Mouse (Mus musculus) cortical plate, adult 2 months (tissue): ENCODE measurements at regions not wholly inside any gene's neighbourhood (a gene's known extent, or its start where the extent isn't known, plus 50 kb on each side); places are given as distances from the start of the nearest gene placed in this dataset.

Experiments used
- H3K27ac ChIP-seq: fragments of 200-500 bp; 2 replicates; pipeline ENCODE4 v1.5.1; 2012; ENCODE audit warnings: low read length, control low read depth, inconsistent platforms; ENCODE audit not compliant: insufficient read depth
- H3K4me1 ChIP-seq: fragments of 200-500 bp; 2 replicates; pipeline ENCODE4 v1.6.1; 2011; ENCODE audit warnings: low read length; ENCODE audit not compliant: control insufficient read depth, insufficient read depth
- H3K4me3 ChIP-seq: fragments of 200-500 bp; 2 replicates; pipeline ENCODE4 v1.5.1; 2011; ENCODE audit warnings: mild to moderate bottlenecking, low read length, control low read depth; ENCODE audit not compliant: insufficient read depth
- CTCF ChIP-seq: fragments of 200-500 bp; IDR thresholded peaks from 2 replicates; pipeline ENCODE4 v1.5.1; 2011; ENCODE audit warnings: mild to moderate bottlenecking, control low read depth, low read length; ENCODE audit not compliant: insufficient read depth; ENCODE audit errors: extremely low read depth
- POLR2A ChIP-seq: fragments of 200-500 bp; IDR thresholded peaks from 2 replicates; pipeline ENCODE4 v1.6.1; 2011; ENCODE audit warnings: mild to moderate bottlenecking, low read length, control low read depth; ENCODE audit not compliant: insufficient read depth; ENCODE audit errors: extremely low read depth

DNA sequence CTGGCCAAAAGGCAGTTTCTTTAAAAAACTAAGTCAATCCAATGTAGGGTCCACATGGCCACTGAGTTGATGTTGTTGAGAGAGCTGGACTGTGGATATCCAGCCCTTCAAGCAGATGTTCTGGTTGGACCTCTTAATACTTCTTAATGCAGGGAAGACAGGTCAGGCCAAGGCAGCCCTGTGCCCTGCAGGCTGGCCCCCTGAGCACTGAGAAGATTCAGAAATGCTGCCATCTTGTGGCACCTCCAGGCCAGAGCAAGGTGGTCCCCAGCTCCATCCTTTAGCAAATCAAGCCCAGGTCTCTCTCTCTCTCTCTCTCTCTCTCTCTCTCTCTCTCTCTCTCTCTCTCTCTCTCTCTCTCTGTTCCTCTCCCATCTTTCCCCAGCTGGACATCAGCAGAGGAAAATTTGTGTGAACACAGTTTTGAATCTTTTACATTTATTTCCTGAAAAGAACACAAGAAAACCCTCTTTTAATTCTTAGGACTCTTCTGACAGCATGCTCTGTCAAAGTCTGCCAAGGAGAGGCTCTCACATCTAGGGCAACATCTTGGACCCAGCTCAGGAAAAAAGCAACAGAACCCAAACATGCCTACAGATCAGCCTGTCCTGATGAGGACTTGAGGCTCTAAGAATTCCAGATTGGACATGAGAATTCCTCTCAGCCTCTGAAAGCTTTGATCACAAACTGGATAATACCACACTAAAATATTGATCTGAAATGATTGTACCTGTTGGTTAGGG lies 85.0 kb upstream of the Habp2 start:
- Histone ChIP-seq H3K4me1 (no peaks in the 10 kb centered on the region), H3K27ac (no peak overlapping the region), H3K4me3 (no peak overlapping the region)
- peak; percentile 52 for TF ChIP-seq CTCF
- no peak for TF ChIP-seq POLR2A

DNA sequence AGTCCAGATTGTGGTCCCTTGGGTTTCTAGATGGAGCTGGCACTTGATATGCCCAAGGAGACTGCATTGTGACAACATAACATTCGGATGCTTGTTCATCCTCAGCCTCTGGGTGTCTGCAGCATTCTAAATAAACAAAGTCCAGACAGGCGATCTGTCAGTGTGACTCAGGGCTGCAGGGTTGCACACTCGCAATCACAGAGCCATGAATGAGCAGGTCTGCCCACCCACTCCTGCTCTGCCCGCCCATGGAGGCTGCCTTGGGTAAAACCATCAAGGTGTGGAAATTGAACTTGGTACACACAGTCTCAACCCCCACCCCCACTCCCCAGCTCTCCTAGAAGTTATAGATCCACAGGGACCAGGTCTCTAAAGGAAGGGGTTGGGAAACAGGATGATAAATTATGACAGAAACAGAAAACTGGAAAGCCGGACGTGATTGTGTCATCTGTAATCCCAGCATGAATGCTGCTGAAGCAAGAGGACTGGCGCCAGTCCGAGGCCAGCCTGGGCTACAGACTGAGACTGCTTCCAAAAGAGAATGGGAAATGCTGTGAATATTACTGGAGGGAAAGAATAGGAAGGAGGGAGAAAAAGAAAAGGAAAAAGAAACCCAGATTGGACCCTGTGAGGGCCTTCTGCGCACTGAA lies 84.3 kb upstream of the Habp2 start:
- Histone ChIP-seq H3K27ac (no peak overlapping the region), H3K4me3 (no peak overlapping the region), H3K4me1 (no peaks in the 10 kb centered on the region)
- TF ChIP-seq POLR2A = no peak
- TF ChIP-seq CTCF = no peak

DNA sequence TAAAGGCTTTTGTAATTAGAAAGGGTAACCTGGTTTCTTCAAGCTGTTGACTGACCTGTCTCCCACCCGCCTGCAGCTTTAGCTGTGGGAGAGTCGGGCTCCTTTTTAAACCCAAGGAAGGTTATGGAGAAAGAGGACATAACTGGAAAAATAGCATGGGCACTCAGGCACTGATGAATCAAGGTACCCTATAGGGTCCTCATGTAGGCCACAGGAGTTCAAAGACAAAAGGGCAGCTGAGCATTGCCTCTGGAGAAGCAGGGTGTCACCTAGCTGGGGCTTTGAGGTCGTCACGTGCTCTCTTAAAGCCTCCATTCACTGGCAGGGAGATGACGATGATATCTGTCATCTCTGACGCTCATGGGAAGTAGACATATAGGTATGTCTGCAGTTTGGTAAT lies 68.4 kb upstream of the Habp2 start:
- H3K4me1 ChIP-seq = no peaks in the 10 kb centered on the region
- TF ChIP-seq CTCF = no peak
- H3K4me3 ChIP-seq = no peak overlapping the region
- H3K27ac ChIP-seq = no peak overlapping the region

DNA sequence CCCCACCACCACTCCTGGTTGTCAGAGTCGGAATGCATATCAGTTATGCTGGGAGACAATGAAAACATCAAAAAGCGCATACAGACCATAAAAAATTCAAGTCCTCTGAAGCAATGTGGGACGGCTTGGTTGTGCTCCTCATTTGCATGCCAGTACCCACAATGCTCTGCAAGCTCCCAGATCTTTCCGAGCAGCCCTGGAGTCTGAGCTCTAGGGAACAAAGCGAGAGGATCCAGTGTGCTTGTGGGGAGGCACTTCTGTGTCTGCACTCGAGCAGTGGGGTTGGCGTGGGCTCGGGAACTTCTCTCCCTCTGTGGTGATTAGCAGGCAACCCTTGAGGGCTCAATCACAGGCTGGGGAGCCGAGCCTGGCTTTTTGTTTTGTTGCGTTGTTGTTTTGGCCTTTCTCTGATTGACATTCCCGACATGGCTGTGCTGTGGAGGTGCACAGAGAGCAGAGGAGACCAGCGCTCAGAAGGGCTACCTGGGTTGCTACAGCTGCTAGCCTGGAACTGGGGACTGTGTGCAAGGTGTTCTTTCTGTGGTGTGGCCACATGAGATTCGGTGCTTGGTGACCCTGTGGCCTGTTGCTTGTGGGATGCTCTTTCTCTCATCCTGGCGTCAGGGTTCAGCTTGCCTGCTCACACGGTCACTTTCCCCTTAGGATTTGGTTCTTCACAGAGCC lies 66.1 kb upstream of the Habp2 start:
- TF ChIP-seq CTCF = no peak
- no peak for TF ChIP-seq POLR2A
- Histone ChIP-seq H3K4me3 (no peak overlapping the region), H3K27ac (no peak overlapping the region), H3K4me1 (no peaks in the 10 kb centered on the region)

DNA sequence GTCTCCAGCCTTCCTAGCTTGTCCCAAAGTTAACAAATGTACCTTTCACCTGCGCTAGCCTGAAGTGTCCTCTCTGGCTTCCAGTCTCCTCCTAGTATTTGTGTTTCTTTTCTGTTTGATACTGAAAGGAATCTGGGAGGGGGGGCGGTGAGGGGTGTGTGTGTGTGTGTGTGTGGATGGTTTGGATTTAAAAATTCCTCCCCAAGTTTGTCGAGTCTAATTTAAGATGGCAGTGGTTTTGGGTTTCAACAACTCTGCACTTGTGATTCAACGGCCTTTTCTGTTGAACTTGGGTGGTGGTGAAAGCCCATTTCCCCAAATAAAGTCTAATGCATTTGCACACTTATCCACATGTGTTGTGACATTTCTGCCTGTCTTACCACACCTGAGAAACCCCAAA lies 64.4 kb upstream of the Habp2 start:
- no peaks in the 10 kb centered on the region for H3K4me1 ChIP-seq
- TF ChIP-seq POLR2A (no peak), CTCF (no peak)
- H3K4me3 ChIP-seq = no peak overlapping the region

DNA sequence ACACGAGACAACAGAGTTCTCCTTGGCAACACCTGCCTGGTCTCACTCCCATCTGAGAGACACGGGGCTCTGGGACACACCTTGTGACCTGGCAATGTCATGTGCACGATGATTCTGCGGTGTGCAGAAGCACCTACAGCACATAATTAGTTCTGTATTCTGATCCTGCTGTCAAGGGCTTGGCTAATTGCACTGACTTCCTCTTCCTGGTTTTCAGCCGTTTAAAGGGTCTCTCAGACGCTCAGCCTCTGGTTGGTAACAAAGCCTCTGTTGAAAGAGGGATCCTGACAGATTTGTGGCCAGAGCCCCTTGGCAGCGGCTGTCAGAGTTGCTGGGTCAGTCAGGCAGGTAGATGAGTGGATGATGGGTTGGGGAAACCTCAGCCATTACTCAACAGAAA lies 61.9 kb upstream of the Habp2 start:
- no peak for TF ChIP-seq POLR2A
- no peak for TF ChIP-seq CTCF
- Histone ChIP-seq H3K4me1 (no peaks in the 10 kb centered on the region), H3K4me3 (no peak overlapping the region), H3K27ac (no peak overlapping the region)

More for the DNA sequence above, 64.4 kb upstream of the Habp2 start:
- no peak overlapping the region for H3K27ac ChIP-seq

DNA sequence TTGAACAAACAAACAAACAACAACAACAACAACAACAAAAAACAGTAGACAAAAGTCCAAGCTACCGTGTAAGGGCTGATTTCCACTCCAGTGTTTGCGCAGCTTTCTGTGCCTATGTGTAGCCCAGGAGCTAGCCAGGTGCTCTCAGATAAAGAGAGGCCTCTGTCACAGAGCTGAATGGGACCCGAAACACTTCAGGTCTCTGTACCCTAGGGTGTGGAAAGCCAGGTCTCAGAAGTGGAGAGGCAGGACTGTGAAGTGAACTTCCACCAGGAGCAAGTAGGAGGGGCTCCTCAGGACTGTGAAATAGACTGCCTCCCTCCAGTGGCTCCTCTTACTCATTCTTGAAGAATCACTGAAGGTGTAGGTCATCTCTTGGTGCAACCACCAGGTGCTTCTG lies 61.4 kb upstream of the Habp2 start:
- Histone ChIP-seq H3K4me3 (no peak overlapping the region), H3K27ac (no peak overlapping the region), H3K4me1 (no peaks in the 10 kb centered on the region)
- no peak for TF ChIP-seq POLR2A
- no peak for TF ChIP-seq CTCF

DNA sequence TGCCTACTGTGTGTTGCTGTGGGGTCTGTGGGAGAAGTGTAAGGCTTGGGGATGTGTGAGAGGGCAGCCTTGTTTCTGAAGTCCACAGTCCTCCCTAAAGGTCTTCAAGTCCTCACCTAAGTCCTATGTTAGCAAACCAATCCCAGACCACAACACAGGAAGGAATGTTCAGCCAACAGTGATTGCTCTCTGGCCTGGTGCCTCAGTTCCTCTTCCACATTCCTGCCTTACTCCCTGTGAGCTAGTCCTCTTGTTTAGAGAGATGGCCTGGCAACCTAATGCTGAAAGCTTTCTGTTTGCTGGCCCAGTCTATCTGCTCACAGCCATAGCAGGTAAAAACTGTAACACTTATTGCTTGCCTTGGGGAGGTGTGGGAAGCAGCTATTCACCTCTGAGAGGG lies 58.4 kb upstream of the Habp2 start:
- H3K4me1 ChIP-seq = no peaks in the 10 kb centered on the region
- H3K4me3 ChIP-seq = no peak overlapping the region
- TF ChIP-seq POLR2A (no peak), CTCF (no peak)
- no peak overlapping the region for H3K27ac ChIP-seq

DNA sequence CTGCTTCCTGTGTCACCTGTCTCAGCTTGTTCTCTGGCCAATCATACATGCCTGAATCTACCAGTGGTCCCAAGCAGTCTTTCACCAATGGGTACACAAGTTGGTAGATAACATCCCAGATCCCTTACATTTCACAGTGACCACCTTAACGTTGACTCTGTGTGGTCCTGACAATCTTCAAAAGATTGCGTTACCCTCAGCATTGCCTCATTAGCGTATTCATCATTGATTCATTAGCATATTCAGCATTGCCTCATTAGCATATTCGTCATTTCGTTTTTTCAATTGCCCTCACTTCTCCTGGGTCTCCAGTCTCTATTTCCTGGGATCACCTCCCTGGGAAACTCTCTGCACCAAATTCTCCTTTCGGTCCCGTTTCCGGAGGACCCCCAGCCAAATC lies 55.5 kb upstream of the Habp2 start:
- Histone ChIP-seq H3K4me3 (no peak overlapping the region), H3K27ac (no peak overlapping the region), H3K4me1 (no peaks in the 10 kb centered on the region)
- TF ChIP-seq CTCF (no peak), POLR2A (no peak)

DNA sequence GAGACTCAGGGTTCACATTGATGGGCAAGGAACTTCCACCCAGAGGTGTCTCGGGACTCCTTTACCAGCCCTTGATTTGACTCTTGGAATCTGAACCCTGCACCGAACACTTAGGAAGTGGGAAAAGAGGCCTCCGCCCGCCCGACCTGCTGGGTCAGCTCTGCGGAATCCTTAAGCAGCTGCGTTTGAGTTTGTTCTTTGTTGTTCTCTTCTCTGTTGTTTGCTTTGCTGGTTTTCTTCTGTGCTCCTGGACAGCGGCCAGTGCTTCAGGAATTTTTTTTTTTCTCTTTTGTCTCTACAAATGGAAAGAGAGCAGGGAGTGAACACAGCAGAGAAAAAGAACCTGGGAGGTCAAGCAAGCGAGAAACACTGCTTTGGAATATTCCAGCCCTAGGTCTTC lies 55.1 kb upstream of the Habp2 start:
- H3K4me3 ChIP-seq = no peak overlapping the region
- no peaks in the 10 kb centered on the region for H3K4me1 ChIP-seq
- no peak overlapping the region for H3K27ac ChIP-seq
- TF ChIP-seq CTCF (no peak), POLR2A (no peak)
